Mouse (Mus musculus) ES-E14 (cell line): Measurements from ENCODE around the gene Dhcr24.

Source experiments
- CHD2 ChIP-seq: IDR thresholded peaks from 2 replicates; pipeline ENCODE4 v1.6.1; 2014; ENCODE audit warnings: mild to moderate bottlenecking, low read depth, low read length, inconsistent platforms
- MAFK ChIP-seq: IDR thresholded peaks from 2 replicates; pipeline ENCODE4 v1.6.1; 2014; ENCODE audit warnings: mild to moderate bottlenecking, low read depth, low read length, inconsistent platforms; ENCODE audit not compliant: insufficient read depth
- ZC3H11A ChIP-seq: IDR thresholded peaks from 2 replicates; pipeline ENCODE4 v1.6.1; 2012; ENCODE audit warnings: low read depth, mild to moderate bottlenecking, inconsistent platforms, low read length, borderline replicate concordance

GRCm38 (mm10) chr4:106584665-106585064, 23.8 kb downstream of the Dhcr24 start:
- TF ChIP-seq ZC3H11A (no peak), CHD2 (no peak), MAFK (no peak)
